Mouse (Mus musculus): ENCODE results near the gene Nubp2. TPM values are rescaled to one million over a fixed set of nuclear protein-coding genes. Genes with fewer than 3 reads are reported as not detected.
A peak's percentile ranks its signal among the peaks of the same experiment; 100 is the strongest.

The Nubp2 gene
- polyA plus RNA-seq, 1 experiment from 2014 or later, result 63.9 TPM

DNA sequence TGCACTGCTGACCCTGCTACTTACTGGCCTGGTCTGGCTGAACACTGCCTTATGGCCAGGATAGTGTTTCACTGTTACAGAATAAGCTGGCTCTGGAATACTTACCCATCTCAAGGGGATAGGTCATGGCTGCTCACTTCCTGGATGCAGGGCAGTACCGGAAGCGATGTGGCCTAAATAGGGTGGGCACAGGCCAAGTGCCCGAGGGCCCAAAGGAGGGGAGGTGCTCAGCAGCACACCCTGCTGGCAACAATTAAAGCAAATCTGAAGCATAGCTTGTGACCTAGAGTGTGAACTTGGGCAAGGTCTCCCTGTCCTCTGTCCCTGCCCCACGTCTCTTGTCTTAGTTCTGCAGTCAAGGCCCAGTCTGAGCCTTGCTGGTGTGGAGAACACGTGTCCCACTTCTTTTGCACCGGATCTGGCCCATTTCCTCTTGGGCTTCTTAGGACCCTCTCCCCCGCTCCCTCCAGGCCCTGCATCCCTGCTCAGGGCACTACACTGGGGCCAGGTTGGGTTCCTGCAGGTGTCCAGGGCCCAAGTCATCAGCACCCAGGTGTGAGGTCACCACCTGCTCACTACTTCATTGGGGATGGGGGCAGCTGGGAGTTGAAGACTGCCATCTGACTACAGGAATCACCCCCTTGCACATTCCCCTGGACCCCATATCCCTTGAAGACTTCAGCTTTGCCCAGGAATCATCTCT, 4.3 kb downstream of the Nubp2 start:
- Histone ChIP-seq H3K27me3 (ENCODE audit: control insufficient read depth, insufficient read depth, low read length) (no peaks in the 10 kb centered on the region), H3K4me1 (ENCODE audit: control insufficient read depth, insufficient read depth, low read length) (no peaks in the 10 kb centered on the region; the same call in none of the 2 replicates), H3K9me3 (replicated peaks; ENCODE audit: control insufficient read depth, low read length) (no peaks in the 10 kb centered on the region), H3K9ac (replicated peaks; ENCODE audit: low read length) (peak overlapping the region; percentile 30; the same call in 1 of the 2 replicates), H3K4me3 (ENCODE audit: low read depth, low read length) (no peak overlapping the region), H3K36me3 (replicated peaks; ENCODE audit: control insufficient read depth, insufficient read depth, low read depth, low read length) (no peaks in the 10 kb centered on the region; the same call in 1 of the 2 replicates), H3K4me2 (ENCODE audit: low read depth, low read length) (no peak overlapping the region), H3K27ac (replicated peaks; ENCODE audit: low read depth, low read length) (no peak overlapping the region)
- WGBS, result 45% methylated on average over 7 of the region's 7 CpGs
- ATAC-seq (replicated peaks; ENCODE audit: insufficient number of reproducible peaks, low FRiP score, low TSS enrichment, low read depth), result no peak
- DNase-seq (ENCODE audit: low spot score), result peak; percentile 54

DNA sequence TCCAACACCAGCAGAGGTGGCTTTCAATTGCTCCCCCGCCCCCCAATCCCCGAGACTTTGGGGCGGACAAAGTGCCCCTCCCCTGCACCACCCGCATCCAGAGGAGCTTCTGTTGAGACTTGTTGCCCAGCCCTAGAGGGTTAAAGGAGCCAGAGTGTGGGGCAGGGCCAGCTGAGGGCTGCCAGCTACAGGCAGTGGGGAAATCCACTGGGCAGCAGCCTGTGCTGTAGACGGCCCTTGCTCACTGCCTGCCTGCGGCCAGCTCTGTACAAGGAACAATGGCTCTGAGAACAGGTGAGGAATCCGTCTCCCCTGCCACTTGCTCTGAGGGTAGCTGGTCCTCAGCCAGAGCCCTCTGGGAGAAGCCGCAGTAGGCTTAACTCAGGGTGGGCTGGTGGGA, 7.6 kb downstream of the Nubp2 start:
- Histone ChIP-seq H3K4me1 (ENCODE audit: control insufficient read depth, insufficient read depth, low read length) (no peaks in the 10 kb centered on the region; the same call in 1 of the 2 replicates), H3K36me3 (replicated peaks; ENCODE audit: control insufficient read depth, insufficient read depth, low read depth, low read length) (no peaks in the 10 kb centered on the region; the same call in 1 of the 2 replicates), H3K4me2 (ENCODE audit: low read depth, low read length) (no peak overlapping the region), H3K9ac (replicated peaks; ENCODE audit: low read length) (peak overlapping the region; percentile 6; the same call in 1 of the 2 replicates), H3K9me3 (replicated peaks; ENCODE audit: control insufficient read depth, low read length) (no peaks in the 10 kb centered on the region), H3K27me3 (ENCODE audit: control insufficient read depth, insufficient read depth, low read length) (no peaks in the 10 kb centered on the region), H3K27ac (replicated peaks; ENCODE audit: low read depth, low read length) (no peak overlapping the region), H3K4me3 (ENCODE audit: low read depth, low read length) (no peak overlapping the region)
- 80% methylated on average over 8 of the region's 8 CpGs for WGBS
- DNase-seq (ENCODE audit: low spot score), result no peak
- ATAC-seq (replicated peaks; ENCODE audit: insufficient number of reproducible peaks, low FRiP score, low TSS enrichment, low read depth), result no peak

DNA sequence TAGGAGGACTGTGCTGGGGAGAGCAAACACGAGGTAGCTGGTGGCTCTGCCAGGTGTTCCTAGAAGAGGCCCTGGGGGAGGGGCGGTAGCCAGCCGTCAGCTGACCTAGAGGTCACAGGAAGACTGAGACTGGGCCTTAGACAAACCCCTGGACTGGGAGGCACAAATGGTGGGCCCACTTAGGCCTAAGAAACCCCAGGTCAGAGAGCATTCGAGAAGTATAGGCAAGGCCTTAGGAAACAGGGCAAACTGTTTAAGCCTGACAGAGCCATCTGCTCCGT, 8.1 kb downstream of the Nubp2 start:
- 22% methylated on average over 5 of the region's 5 CpGs for WGBS
- Histone ChIP-seq H3K36me3 (replicated peaks; ENCODE audit: control insufficient read depth, insufficient read depth, low read depth, low read length) (no peaks in the 10 kb centered on the region; the same call in 1 of the 2 replicates), H3K4me1 (ENCODE audit: control insufficient read depth, insufficient read depth, low read length) (no peaks in the 10 kb centered on the region; the same call in 1 of the 2 replicates), H3K4me3 (ENCODE audit: low read depth, low read length) (no peak overlapping the region), H3K9ac (replicated peaks; ENCODE audit: low read length) (no peak overlapping the region), H3K4me2 (ENCODE audit: low read depth, low read length) (no peak overlapping the region), H3K27me3 (ENCODE audit: control insufficient read depth, insufficient read depth, low read length) (no peaks in the 10 kb centered on the region), H3K9me3 (replicated peaks; ENCODE audit: control insufficient read depth, low read length) (no peaks in the 10 kb centered on the region), H3K27ac (replicated peaks; ENCODE audit: low read depth, low read length) (no peak overlapping the region)
- DNase-seq (ENCODE audit: low spot score) (no peak), ATAC-seq (replicated peaks; ENCODE audit: insufficient number of reproducible peaks, low FRiP score, low TSS enrichment, low read depth) (peak; percentile 27; the same call in 1 of the 2 replicates)

DNA sequence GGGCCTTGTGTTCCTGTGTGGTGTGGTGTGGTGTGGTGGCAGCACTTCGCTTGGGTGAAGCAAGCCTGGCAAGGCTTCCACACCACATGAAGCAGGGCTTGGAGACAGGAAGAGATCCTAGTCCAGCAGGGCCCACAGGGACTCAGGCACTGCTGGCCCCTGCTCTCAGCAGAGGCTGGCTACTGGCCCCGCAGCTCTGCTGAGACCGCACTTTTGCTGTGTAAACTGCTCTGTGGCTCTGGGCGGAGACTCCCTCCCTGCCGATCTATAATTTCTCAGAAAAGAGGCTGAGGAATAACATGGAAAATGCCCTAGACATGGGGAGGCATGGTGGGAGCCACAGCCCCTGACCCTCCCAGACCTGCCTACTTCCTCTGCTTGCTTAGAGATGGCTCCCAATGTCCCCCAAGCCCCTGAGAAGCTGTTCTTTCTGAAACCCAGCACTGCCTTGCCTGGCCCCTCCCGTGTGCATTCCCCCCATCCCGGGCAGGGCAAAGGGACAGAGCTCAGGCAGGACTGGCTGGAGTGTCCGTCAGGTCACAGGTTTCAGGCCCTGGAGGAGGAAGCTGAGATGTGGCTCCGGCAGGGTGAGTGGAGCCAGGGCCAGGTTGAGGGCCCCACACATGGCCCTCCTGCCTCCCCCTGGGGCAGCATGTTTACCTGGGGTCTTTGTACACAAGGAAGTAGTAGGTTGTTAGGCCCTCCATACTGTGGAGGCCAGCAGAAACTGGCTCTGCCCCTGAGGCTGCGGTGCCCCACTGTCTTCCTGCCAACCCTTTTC, 8.6 kb downstream of the Nubp2 start:
- H3K9ac ChIP-seq (replicated peaks; ENCODE audit: low read length), result peak overlapping the region; percentile 22

DNA sequence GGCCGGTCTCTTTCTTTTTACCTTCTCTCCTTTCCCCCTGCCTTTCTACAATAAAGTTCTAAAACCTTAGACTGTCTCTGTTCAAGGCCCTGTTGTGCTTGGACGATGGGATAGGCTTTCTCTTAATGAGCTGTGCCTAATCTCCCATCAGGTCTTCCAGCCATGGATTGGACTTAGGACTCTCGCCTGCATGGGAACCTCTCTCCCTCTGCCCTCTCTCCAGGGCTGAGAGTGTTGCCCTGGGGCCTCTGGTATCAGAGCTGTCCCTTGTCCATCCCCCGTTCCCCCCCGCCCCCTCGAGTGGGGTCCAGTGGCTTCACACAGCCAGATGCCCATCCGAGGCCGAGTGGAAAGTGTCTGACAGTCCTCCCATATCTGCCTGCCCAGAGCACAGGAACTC, 11.2 kb downstream of the Nubp2 start:
- no peaks in the 10 kb centered on the region; the same call in 1 of the 2 replicates for H3K4me1 ChIP-seq (ENCODE audit: control insufficient read depth, insufficient read depth, low read length)
- no peak overlapping the region for H3K27ac ChIP-seq (replicated peaks; ENCODE audit: low read depth, low read length)
- no peak overlapping the region for H3K4me3 ChIP-seq (ENCODE audit: low read depth, low read length)
- no peaks in the 10 kb centered on the region for H3K9me3 ChIP-seq (replicated peaks; ENCODE audit: control insufficient read depth, low read length)
- H3K9ac ChIP-seq (replicated peaks; ENCODE audit: low read length), result no peak overlapping the region
- H3K36me3 ChIP-seq (replicated peaks; ENCODE audit: control insufficient read depth, insufficient read depth, low read depth, low read length), result no peaks in the 10 kb centered on the region
- no peak overlapping the region for H3K4me2 ChIP-seq (ENCODE audit: low read depth, low read length)
- ATAC-seq (replicated peaks; ENCODE audit: insufficient number of reproducible peaks, low FRiP score, low TSS enrichment, low read depth) (no peak), DNase-seq (ENCODE audit: low spot score) (no peak)
- WGBS, result 82% methylated on average over 8 of the region's 8 CpGs
- no peaks in the 10 kb centered on the region for H3K27me3 ChIP-seq (ENCODE audit: control insufficient read depth, insufficient read depth, low read length)

More for the DNA sequence above, 8.6 kb downstream of the Nubp2 start:
- Histone ChIP-seq H3K27ac (replicated peaks; ENCODE audit: low read depth, low read length) (no peak overlapping the region), H3K4me1 (ENCODE audit: control insufficient read depth, insufficient read depth, low read length) (no peaks in the 10 kb centered on the region; the same call in 1 of the 2 replicates), H3K4me3 (ENCODE audit: low read depth, low read length) (no peak overlapping the region), H3K27me3 (ENCODE audit: control insufficient read depth, insufficient read depth, low read length) (no peaks in the 10 kb centered on the region), H3K36me3 (replicated peaks; ENCODE audit: control insufficient read depth, insufficient read depth, low read depth, low read length) (no peaks in the 10 kb centered on the region), H3K4me2 (ENCODE audit: low read depth, low read length) (no peak overlapping the region), H3K9me3 (replicated peaks; ENCODE audit: control insufficient read depth, low read length) (no peaks in the 10 kb centered on the region)
- ATAC-seq (replicated peaks; ENCODE audit: insufficient number of reproducible peaks, low FRiP score, low TSS enrichment, low read depth) (peak; percentile 17; the same call in 1 of the 2 replicates), DNase-seq (ENCODE audit: low spot score) (no peak)
- 55% methylated on average over 10 of the region's 10 CpGs for WGBS

DNA sequence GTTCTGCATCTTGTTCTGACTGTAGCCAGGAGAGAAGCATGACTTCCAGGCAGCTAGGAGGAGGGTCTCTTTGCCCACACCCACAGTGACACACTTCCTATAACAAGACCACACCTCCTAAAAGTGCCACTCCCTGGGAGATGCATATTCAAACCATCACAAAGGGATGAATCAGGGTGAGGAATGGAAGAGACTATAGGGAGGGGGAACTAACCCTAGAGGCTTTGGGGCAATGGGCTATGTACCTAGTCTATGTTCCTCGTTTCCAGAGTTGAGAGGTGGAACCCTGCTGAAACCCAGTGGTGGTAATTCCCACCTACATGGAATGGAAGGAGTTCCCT, 11.8 kb downstream of the Nubp2 start:
- H3K4me3 ChIP-seq (ENCODE audit: low read depth, low read length), result no peak overlapping the region
- H3K4me1 ChIP-seq (ENCODE audit: control insufficient read depth, insufficient read depth, low read length), result no peaks in the 10 kb centered on the region; the same call in 1 of the 2 replicates
- no peak for ATAC-seq (replicated peaks; ENCODE audit: insufficient number of reproducible peaks, low FRiP score, low TSS enrichment, low read depth)
- DNase-seq (ENCODE audit: low spot score), result no peak
- no peaks in the 10 kb centered on the region for H3K36me3 ChIP-seq (replicated peaks; ENCODE audit: control insufficient read depth, insufficient read depth, low read depth, low read length)
- no peaks in the 10 kb centered on the region for H3K27me3 ChIP-seq (ENCODE audit: control insufficient read depth, insufficient read depth, low read length)
- no peak overlapping the region for H3K27ac ChIP-seq (replicated peaks; ENCODE audit: low read depth, low read length)
- 53% methylated on average over 1 of the region's 1 CpGs for WGBS
- no peak overlapping the region for H3K4me2 ChIP-seq (ENCODE audit: low read depth, low read length)
- H3K9ac ChIP-seq (replicated peaks; ENCODE audit: low read length), result no peak overlapping the region
- no peaks in the 10 kb centered on the region for H3K9me3 ChIP-seq (replicated peaks; ENCODE audit: control insufficient read depth, low read length)

DNA sequence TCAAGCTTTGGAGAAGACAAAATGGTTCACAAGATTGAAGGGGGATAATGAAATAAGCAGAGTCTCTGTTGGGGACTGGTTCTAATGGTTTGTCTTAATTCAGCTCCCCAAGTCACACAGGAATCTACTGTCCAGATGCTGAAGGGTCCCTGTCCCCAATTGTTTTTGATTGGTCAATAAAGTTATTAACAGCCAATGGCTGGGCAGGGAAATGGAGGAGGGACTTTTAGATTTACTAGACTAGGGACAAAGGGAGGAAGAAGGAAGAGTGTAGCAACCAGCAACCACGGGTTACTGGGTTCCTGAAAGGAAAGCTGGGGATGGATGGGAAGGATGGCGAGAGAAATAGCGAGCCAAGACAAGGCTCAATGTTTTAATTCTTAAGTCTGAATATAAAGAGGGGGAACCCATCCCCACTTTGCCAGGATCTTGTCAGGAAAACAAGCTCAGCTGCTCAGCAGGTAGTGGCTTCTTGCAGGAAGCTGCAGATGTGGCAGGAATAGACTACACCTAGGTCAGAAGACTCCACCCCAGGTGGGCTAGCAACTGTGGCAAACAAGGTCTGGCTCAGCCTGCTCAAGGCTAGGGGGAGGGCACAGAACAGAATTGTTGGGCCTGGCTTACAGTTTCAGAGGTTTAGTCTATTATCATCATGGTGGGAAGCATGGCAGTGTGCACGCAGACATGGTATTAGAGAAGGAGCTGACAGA, 12.3 kb downstream of the Nubp2 start:
- no peak overlapping the region for H3K9ac ChIP-seq (replicated peaks; ENCODE audit: low read length)
- no peaks in the 10 kb centered on the region; the same call in 1 of the 2 replicates for H3K4me1 ChIP-seq (ENCODE audit: control insufficient read depth, insufficient read depth, low read length)
- no peak overlapping the region for H3K27ac ChIP-seq (replicated peaks; ENCODE audit: low read depth, low read length)
- no peak overlapping the region for H3K4me2 ChIP-seq (ENCODE audit: low read depth, low read length)
- WGBS, result 52% methylated on average over 4 of the region's 4 CpGs
- no peaks in the 10 kb centered on the region for H3K36me3 ChIP-seq (replicated peaks; ENCODE audit: control insufficient read depth, insufficient read depth, low read depth, low read length)
- H3K9me3 ChIP-seq (replicated peaks; ENCODE audit: control insufficient read depth, low read length), result no peaks in the 10 kb centered on the region
- ATAC-seq (replicated peaks; ENCODE audit: insufficient number of reproducible peaks, low FRiP score, low TSS enrichment, low read depth) (no peak), DNase-seq (ENCODE audit: low spot score) (no peak)
- no peaks in the 10 kb centered on the region for H3K27me3 ChIP-seq (ENCODE audit: control insufficient read depth, insufficient read depth, low read length)
- no peak overlapping the region for H3K4me3 ChIP-seq (ENCODE audit: low read depth, low read length)

Data from embryonic facial prominence, embryonic 11.5 days (tissue).